Mouse (Mus musculus): ENCODE data around the gene Aplp2. TPM values are rescaled to one million over a fixed set of nuclear protein-coding genes. Genes with fewer than 3 reads are reported as not detected.
A peak's percentile ranks its signal among the peaks of the same experiment; 100 is the strongest.

Gene Aplp2
- total RNA-seq, 2 experiments from 2014 or later, result 304 to 309 TPM

DNA sequence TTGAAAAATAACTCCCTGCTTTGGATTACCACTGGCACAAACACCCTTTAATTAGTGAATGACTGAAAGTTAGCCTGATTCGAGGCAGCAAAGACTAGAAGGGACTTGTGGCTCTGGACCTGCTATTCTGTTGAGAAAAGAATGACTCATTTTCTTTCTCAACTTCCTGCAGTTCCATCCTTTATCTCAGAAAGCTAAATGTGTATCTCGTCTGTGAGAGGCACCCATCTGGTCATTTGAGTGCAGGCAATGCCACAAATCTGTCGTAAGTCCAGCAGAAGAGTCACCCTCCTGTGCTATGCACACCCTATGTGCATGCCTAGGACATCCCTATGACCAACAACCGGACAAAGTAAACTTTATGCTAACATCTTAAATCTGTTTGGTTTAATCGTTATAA lies 78.5 kb downstream of the Aplp2 start:
- intact Hi-C loops (cut with DNase I), result no loop called here
- DNase-seq, result no peak

DNA sequence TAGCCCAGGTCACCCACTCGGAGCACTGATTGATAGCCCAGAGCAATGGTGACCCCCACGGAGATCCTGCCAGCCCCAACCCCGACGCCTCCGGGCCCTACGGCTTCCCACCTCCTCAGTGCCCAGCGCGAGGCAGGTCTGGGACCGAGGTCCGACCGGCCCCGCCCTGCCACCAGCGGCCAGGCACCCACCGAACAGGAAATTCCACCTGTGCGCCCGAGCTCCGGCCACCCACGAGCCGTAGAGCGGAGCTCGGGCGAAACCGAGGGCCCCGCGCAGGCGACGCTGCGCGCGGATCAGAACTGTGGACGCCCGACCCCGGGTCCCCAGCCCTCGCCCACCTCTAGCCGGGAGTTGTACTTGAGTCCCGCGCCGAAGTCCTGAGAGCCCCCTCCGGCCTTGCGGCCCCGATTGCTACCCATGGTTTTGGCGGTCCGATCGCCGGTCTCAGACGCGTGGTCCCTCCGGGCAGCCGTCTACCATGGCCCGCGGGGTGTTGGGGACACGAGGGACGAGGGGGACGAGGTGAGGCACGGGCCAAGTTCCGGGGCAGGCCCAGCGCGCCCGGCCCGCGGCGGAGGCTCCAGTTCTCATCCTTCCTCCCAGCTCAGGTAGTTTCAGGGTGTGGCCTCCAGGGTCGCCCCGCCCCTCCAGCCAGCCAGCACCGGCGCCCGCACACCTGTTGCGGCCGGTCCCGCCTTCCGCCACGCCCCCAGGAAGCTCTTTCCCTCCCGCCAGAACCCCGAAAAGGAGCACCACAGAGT lies 80.2 kb downstream of the Aplp2 start, which contains the start of gene St14:
St14 (minus strand) TSS at position 649 of the 764 bp plus-strand sequence.
- intact Hi-C loops (cut with DNase I), result no loop called here
- peak in 1 of 2 experiments; percentile 12 for DNase-seq

DNA sequence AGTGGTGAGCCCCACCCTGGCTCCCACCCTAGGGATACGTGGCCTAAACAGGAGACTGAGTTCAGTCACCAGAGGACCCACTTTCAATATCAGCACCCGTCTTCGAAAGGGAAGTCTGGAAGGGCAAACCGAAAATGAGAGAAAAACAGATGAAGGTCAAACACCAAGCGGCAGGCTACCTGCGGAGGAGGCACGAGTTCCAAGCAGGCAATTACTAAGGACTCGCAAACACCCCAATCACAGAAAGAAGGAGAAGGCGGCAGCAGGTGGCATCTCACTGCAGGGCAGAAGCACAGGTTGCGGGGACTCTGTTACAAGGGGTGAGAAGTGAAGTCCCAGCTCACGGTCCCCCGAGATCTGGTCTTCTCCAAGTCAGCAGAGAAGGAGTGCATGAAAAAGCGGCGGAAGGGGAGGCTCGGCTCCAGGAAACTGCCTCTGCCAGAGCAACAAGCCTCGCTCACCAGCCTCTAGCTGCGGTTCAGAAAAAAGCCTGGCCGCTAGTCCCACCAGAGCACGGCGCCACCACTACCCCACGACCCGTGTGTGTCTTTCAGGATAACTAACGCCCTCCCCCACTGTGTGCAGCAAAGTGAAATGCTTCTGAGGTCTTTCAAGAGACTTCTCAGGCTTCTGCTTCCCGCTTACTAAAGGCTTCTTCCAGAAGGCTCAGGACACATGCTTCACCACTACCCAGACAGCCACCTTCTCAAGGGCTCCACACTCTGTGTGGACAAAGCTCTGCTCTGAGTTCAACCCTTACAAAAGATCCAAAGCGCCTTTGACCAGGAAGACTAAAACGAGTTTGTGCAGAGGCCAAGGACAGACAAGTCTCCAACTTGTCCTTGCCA lies 81.0 kb downstream of the Aplp2 start:
- intact Hi-C loops (cut with DNase I), result no loop called here
- DNase-seq, result no peak

DNA sequence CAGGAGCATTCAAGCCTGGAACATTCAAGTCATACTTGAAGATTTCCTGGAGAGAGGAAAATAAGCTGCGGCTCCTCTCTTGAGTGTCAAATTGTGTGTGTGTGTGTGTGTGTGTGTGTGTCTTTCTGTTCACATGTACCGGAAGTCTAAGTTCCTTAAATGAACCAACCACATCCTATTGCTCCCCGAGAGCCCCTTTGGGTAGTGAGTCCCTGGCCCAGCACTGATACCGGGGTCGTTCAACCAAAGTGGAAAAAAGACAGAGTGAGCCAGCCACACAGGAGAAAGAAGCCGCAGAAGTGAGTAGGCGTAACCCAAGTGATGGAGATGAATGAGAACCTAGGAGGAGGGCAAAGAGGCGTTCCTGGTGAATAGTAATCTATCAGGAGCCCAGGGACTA lies 81.7 kb downstream of the Aplp2 start:
- no peak for DNase-seq
- intact Hi-C loops (cut with DNase I), result no loop called here

DNA sequence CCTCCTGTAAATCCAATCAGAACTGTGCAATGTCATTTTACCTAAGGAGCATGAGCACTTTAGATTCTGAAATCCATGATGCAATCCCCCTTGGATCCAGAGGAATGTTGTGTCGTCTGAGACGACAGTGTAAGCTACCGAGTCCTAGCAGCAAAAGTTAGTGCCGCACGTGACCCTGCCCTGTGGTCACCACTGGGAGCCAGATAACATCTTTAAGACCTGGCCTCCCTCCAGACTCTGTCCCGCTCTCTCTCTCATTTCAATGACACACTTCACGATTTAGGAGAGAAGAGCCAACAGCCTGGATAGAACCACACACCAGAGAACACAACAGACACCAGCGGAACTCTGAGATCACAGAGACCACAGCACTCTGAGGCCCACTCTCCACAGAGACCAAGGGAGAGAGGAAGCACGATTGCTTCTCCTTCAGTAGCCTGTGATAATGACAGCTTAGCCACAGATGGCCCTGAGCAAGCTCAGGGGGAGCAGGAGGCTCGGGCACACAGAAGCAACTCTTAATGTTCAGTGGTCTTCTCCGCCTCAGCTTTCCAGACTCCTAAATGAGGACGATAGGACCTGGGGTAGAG lies 83.6 kb downstream of the Aplp2 start:
- intact Hi-C loops (cut with DNase I), result no loop called here
- DNase-seq, result no peak

DNA sequence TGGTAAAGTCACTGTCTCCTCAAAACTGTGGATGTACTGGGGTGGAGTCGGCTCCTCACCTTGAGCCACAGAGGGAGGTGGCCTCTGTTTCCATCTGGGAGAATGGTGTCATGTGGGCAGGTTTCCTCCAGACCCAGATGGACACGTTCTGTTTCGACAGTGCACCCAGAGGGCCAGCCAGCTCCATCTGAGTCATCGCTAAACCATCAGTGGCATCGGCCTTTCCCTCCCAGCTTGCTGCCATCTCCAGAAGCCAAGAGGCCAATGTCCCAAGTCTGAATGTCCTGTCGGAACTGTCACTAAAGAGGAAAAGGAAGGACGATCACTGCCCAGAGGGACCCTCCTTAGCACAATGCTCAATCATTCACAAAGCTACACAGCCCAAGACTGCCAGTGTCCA lies 85.5 kb downstream of the Aplp2 start:
- intact Hi-C loops (cut with DNase I), result no loop called here
- DNase-seq, result no peak

DNA sequence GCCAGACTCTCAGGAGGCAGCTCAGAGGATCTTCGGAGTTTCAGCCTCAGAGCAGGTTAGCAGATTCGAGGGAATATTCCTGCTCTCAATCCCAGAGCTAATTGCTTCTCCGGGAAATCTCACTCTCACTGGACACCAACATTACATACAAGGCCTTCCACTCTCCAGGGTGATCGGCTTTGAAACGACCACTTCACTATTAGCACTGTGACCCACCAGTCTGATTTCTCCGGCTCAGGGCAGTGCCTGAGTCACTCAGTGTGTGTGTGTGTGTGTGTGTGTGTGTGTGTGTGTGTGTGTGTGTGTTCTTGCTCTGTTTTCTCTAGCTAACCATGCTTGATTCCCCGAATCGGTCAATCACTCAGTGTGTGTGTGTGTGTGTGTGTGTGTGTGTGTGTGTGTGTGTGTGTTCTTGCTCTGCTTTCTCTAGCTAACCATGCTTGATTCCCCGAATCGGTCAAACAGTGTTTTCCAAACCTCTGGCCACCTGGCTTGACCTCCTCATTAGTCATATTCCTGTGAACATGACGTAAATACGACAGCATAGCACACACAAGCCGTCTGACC lies 89.1 kb downstream of the Aplp2 start:
- intact Hi-C loops (cut with DNase I), result no loop called here
- DNase-seq, result no peak

DNA sequence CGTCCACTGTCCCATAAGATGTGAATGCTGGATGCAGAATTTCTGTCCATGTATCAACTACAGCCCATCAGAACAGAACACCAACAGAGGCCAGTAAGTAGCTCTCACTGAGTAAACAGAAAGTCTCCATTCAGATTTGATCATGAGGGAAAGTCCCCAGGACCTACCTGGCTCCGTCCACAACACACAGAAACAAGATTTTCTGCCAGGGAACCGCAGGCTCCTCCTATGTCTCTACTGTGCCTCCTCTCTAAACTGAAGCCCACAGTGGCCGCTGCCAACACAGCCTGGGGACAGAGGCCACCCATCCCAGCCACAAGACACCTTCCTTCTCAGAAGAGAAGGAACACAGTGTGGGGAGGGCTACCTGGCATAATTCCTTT lies 91.1 kb downstream of the Aplp2 start:
- DNase-seq, result no peak
- intact Hi-C loops (cut with DNase I), result no loop called here

DNA sequence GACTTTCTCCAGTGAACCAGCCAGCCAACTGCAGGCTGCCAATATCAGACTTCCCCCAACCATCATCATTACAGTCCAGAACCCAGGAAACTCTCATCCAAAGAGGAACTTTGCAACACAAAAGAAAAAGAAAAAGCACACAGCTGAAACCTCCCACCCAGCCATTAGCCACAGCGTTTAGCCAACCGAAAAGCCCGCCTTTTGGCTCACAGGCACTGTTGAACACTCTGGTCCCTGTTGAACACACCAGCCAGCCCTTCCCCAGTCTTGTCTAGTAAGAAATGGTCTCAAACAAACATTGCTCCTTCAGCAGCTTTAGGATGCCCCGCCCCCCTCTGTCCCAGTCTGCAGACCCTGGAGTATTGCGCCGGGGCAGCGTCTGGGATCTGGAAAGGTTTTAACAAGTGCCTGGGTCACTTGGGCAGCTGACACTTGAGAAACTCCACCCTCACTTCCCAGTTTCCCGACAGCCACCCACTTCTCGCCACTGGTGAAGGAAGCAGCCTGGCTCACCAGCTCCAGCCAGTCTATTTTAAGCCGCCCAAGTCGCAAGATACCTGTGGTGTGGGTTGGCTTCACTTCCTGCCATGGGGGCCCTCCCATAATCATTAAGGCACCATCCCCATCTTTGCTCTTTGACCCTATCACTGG lies 91.6 kb downstream of the Aplp2 start:
- intact Hi-C loops (cut with DNase I), result no loop called here
- DNase-seq, result no peak

DNA sequence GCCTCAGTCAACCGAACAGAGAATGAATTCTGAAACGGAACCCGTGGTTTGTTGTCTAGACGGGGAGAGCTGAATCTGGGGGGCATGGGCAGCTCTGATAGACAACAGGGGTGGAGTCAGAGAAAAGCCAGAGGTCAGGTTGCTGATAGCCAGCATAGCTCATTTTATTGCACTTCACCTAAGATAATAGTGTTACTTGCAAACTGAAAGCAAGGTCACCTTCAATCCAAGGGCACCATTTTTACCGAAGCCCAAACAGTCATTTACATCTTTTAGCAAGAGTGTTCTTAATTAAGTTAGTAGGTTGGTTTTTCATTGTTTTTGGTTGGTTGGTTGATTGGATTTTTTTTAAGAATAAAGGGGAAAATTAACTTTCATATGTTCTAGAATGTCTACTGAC lies 92.2 kb downstream of the Aplp2 start:
- intact Hi-C loops (cut with DNase I), result no loop called here
- DNase-seq, result no peak

DNA sequence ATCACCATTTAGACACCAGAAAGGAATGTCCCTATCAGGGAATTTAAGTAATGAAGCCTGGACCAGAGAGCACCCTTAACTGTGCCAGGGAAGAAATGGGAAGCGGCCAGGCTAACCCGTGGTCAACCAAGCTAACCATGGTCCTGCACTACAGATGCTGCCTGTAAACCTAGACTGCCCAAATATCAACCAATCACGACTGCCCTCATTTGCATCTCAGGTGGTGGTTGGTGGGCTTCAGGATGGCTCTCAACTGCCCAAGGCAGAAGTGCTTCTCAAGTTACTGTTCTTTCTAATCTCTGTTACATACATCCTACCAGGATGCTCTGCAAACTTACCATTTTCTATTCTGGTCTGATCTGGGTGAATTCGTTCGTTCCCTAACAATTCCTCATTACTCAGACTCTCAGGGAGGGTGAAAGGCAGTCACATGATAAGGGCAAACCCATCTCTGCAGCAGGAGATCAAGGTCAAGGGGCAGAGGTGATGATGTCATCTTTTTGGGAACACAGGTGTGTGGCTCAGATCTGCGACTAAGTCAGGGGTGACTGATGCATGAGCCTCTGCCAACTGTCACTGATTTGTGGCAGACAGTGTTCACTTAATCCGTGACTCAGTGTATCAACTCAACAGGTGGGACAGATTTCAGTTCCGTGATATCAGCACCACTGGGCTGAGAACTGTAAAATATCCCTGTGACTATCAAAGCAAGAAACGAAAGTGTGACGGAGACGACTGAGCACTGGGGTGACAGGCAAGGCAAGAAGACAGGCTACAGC lies 92.9 kb downstream of the Aplp2 start:
- no peak for DNase-seq
- intact Hi-C loops (cut with DNase I), result no loop called here

DNA sequence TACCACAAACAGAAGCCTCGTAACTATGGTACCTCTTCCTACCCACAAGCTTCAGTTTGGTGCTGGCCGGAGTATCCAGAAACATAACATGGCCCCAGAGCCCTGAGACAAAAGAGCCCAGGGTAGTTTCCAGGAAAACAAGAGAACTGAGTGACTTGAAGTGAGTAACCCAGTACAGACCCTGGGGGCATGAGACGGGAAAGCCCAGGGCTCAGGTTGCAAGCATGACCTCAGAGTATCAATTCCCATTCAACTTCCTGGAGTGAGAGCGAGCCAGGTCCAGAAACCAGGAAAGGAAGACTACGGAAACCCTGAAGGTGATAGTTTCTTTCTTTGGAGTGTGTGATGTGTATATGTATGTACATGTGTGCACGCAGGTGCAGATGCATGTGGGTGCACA lies 94.1 kb downstream of the Aplp2 start:
- intact Hi-C loops (cut with DNase I), result no loop called here
- no peak for DNase-seq

DNA sequence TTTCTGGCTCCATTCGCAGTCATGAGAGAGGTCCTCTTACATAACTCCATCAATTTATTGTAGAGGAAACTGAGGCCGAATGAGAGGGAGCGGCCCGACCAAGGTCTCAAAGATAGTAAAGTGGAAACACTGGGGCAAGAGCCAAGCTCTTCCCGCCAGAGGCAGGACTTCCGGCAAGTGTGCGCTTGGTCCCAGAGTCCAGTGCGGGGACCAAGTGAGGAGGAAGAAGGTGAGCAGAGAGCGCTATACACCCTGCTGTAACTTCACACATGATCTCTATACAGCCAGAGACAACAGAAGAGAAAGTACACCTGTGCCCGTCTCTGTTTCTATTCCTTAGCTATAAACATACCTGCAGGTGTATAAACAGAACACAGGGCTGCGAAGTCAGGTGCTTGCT lies 94.5 kb downstream of the Aplp2 start:
- no peak for DNase-seq
- intact Hi-C loops (cut with DNase I), result no loop called here

DNA sequence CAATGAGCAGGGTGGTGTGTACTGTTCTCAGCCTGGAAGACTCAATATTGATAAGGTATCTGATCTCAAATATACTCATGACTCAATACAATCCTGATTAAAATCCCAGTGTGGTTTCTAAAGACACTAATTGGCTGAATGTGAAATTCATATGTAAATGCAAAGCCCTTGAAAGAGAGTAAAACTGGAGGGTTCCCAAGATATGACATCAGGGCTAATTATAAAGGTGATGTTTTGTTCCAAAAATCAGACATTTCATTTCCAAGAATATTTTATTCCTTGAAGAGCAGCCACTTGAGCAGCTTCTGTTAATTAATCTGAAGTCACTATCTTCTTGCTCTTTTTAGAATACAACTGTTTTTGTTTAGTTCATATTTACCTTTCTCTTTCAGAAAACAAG lies 96.0 kb downstream of the Aplp2 start:
- no peak for DNase-seq
- intact Hi-C loops (cut with DNase I), result no loop called here

DNA sequence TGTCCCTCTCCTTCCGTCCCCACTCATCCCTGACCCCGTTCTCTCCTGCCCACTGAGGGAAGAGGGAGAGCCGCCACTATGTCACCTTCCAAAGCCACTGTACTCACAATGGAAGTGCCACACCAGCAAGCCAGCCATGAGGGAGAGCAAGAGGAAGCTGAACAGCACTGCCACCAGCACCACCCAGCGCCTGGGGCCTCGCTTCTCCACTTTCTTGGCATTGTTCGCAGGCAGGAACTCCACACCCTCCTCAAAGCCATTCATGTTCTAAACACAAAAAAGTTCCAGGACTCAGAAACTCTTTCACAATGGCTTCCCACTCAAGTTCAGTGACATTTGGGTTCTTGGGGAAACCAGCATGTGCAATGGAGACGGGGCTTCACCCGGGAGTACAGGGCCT lies 103.2 kb downstream of the Aplp2 start:
- no peak for DNase-seq
- intact Hi-C loops (cut with DNase I), result no loop called here

Other genes with a start within 250 kb of the Aplp2 start
- gene Zbtb44, start 181.2 kb downstream of the Aplp2 start, total RNA-seq (2021), result 10 to 100 TPM; 29.8 to 33.8 TPM
- under 1 TPM; 0.34 to 0.36 TPM for gene St14, start 80.0 kb downstream of the Aplp2 start, total RNA-seq (2021)
- 1 to 10 TPM; 5.4 to 5.5 TPM for gene Prdm10, start 68.7 kb upstream of the Aplp2 start, total RNA-seq (2021)
- 10 to 100 TPM; 13.1 TPM for gene Nfrkb, start 174.4 kb upstream of the Aplp2 start, total RNA-seq (2021)

All from heart, postnatal 14 days (tissue).